21 mouse cellular contexts compared by ENCODE assay signal in the genomic region with DNA sequence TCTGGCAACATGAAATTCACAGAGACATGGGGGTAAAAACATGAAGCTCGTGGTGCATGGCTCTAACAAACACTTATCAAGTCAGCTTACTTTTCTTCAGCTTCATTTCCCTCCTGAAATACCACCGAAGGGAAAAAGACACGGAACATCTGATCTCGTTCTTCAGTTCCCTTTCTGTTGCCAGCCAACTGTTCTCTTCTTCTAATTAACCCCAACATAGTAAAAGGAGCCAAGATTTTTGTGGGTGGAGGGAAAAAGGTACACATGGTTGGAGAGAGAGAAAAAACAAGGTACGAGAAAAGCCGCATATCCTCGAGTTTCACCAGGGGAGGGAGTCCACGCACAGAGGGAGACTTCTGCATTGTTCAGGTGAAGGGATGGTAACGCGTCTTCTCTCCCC. TPM values are rescaled to one million over a fixed set of nuclear protein-coding genes. Genes with fewer than 3 reads are reported as not detected.
DNase-seq lines count a peak whose midpoint lies in the region; ATAC-seq and TF ChIP-seq lines count a peak whose summit lies in the region.
"Had no signal": no experiment of that assay in that cellular context is flagged by ENCODE, and none has a peak within 500 bp of the region (broad histone marks: within the 10 kb centered on the region; RNA-seq: fewer than 3 reads in every experiment).

No protein-coding gene starts in this region.

- H3K79me2 ChIP-seq in CH12.LX (replicated peaks; ENCODE audit: control insufficient read depth, extremely low read depth, insufficient read depth, poor library complexity, severe bottlenecking) = no peaks in the 10 kb centered on the region

- H3K4me2 ChIP-seq in forebrain, postnatal 0 days (ENCODE audit: low read depth) = no peak overlapping the region
- H3K4me2 ChIP-seq in hindbrain, embryonic 16.5 days (ENCODE audit: low read length) = peak overlapping the region; percentile 21; the same call in 1 of the 2 replicates
- H3K4me2 ChIP-seq in hindbrain, embryonic 14.5 days (replicated peaks) = no peak overlapping the region
- no peak overlapping the region for H3K4me2 ChIP-seq in CH12.LX (ENCODE audit: insufficient read depth, low read depth, poor library complexity, severe bottlenecking)
- H3K4me2 ChIP-seq: embryonic facial prominence, embryonic 13.5 days; heart, embryonic 12.5 days had no signal

- H3K9me3 ChIP-seq in forebrain, postnatal 0 days (ENCODE audit: low read length) = no peaks in the 10 kb centered on the region
- no peaks in the 10 kb centered on the region for H3K9me3 ChIP-seq in forebrain, embryonic 10.5 days
- H3K9me3 ChIP-seq in hindbrain, embryonic 16.5 days (ENCODE audit: control insufficient read depth, low read length) = no peaks in the 10 kb centered on the region
- H3K9me3 ChIP-seq in hindbrain, embryonic 14.5 days (ENCODE audit: control insufficient read depth, low read length) = no peaks in the 10 kb centered on the region
- peaks cover 24% of the 10 kb centered on the region for H3K9me3 ChIP-seq in CH12.LX (replicated peaks; ENCODE audit: low read length)
- H3K9me3 ChIP-seq: embryonic facial prominence, embryonic 13.5 days; heart, embryonic 12.5 days had no signal

- dilution Hi-C loops in CH12.LX (cut with MboI; ENCODE audit: extremely low pct_ligation_motif_present, extremely low pct_unique_long_range_greater_than_20kb, low sequenced_read_pairs) = no loop called here

- in situ Hi-C loops in CH12.LX (cut with MboI; ENCODE audit: low pct_ligation_motif_present, low pct_unique_long_range_greater_than_20kb, low sequenced_read_pairs) = no loop called here

- no peak overlapping the region for H3K4me3 ChIP-seq in forebrain, postnatal 0 days (ENCODE audit: low read depth, low read length)
- no peak overlapping the region for H3K4me3 ChIP-seq in forebrain, embryonic 10.5 days
- H3K4me3 ChIP-seq in hindbrain, embryonic 16.5 days (ENCODE audit: low read length) = no peak overlapping the region
- H3K4me3 ChIP-seq in hindbrain, embryonic 14.5 days (replicated peaks; ENCODE audit: low read length) = no peak overlapping the region
- no peak overlapping the region for H3K4me3 ChIP-seq in CH12.LX (replicated peaks in 1 of 3; ENCODE audit: low read depth in 2 of 3, low read length in 2 of 3, poor library complexity in 1 of 3)
- H3K4me3 ChIP-seq: embryonic facial prominence, embryonic 13.5 days; heart, adult 2 months; heart, embryonic 12.5 days had no signal

- H3K27ac ChIP-seq in forebrain, postnatal 0 days (ENCODE audit: low read depth, low read length) = no peak overlapping the region
- H3K27ac ChIP-seq in forebrain, embryonic 10.5 days = no peak overlapping the region
- H3K27ac ChIP-seq in hindbrain, embryonic 16.5 days (ENCODE audit: low read depth, low read length) = no peak overlapping the region
- no peak overlapping the region for H3K27ac ChIP-seq in hindbrain, embryonic 14.5 days
- no peak overlapping the region for H3K27ac ChIP-seq in CH12.LX (ENCODE audit: insufficient read depth, low read depth)
- H3K27ac ChIP-seq: embryonic facial prominence, embryonic 13.5 days; heart, adult 2 months had no signal

- no peak for ATAC-seq in forebrain, postnatal 0 days
- no peak for ATAC-seq in hindbrain, embryonic 16.5 days
- no peak for ATAC-seq in hindbrain, embryonic 14.5 days (ENCODE audit: low FRiP score)
- ATAC-seq: intestine, embryonic 16.5 days had no signal

- H3K36me3 ChIP-seq in forebrain, postnatal 0 days (ENCODE audit: insufficient read depth) = no peaks in the 10 kb centered on the region
- no peaks in the 10 kb centered on the region for H3K36me3 ChIP-seq in forebrain, embryonic 10.5 days (replicated peaks)
- no peaks in the 10 kb centered on the region for H3K36me3 ChIP-seq in hindbrain, embryonic 16.5 days (ENCODE audit: control insufficient read depth, insufficient read depth, low read length)
- H3K36me3 ChIP-seq in hindbrain, embryonic 14.5 days (replicated peaks; ENCODE audit: control insufficient read depth, insufficient read depth) = no peaks in the 10 kb centered on the region
- H3K36me3 ChIP-seq in CH12.LX (replicated peaks in 1 of 2; ENCODE audit: control insufficient read depth in 1 of 2, insufficient read depth in 1 of 2, low read length in 1 of 2) = no peaks in the 10 kb centered on the region
- H3K36me3 ChIP-seq: embryonic facial prominence, embryonic 13.5 days; heart, embryonic 12.5 days had no signal

- no peak for TF ChIP-seq POLR2A in CH12.LX (IDR thresholded peaks at IDR 0.05; ENCODE audit: low read depth, low read length)

- DNase-seq in forebrain, postnatal 0 days = peak; percentile 48
- no peak for DNase-seq in forebrain, embryonic 10.5 days (ENCODE audit: extremely low spot score, low spot score)
- no peak for DNase-seq in hindbrain, embryonic 14.5 days (ENCODE audit: low spot score)
- DNase-seq in CH12.LX (ENCODE audit: extremely low read depth) = peak; percentile 3
- peak; percentile 52 for DNase-seq in brain, adult 2 months (ENCODE audit: low read depth, low spot score)
- DNase-seq in kidney, adult 11 months = no peak
- DNase-seq: adrenal gland, postnatal 10 days; cerebellum, adult 18-20 months; cerebellum, adult 9-11 months; cerebellum, postnatal 36 days; gastrocnemius, postnatal 10 days; heart, adult 2 months; heart, postnatal 36 days; kidney, adult 9 months had no signal

- TF ChIP-seq EP300 in CH12.LX (IDR thresholded peaks at IDR 0.05; ENCODE audit: low read length) = no peak

- H3K27me3 ChIP-seq in forebrain, postnatal 0 days (ENCODE audit: insufficient read depth, low read length) = no peaks in the 10 kb centered on the region; the same call in 1 of the 2 replicates
- H3K27me3 ChIP-seq in forebrain, embryonic 10.5 days (ENCODE audit: poor library complexity, severe bottlenecking) = peaks cover 42% of the 10 kb centered on the region
- H3K27me3 ChIP-seq in hindbrain, embryonic 16.5 days (replicated peaks; ENCODE audit: control insufficient read depth, insufficient read depth, low read length) = no peaks in the 10 kb centered on the region; the same call in 1 of the 2 replicates
- H3K27me3 ChIP-seq in hindbrain, embryonic 14.5 days (ENCODE audit: control insufficient read depth, insufficient read depth, low read length) = 0 out of 2 replicates have a peak, but pooled peaks cover 2% of the 10 kb centered on the region
- H3K27me3 ChIP-seq in CH12.LX (replicated peaks) = no peaks in the 10 kb centered on the region

- H3K4me1 ChIP-seq in forebrain, postnatal 0 days (ENCODE audit: insufficient read depth) = peaks cover 4% of the 10 kb centered on the region; the same call in 1 of the 2 replicates
- peaks cover 33% of the 10 kb centered on the region for H3K4me1 ChIP-seq in forebrain, embryonic 10.5 days
- peaks cover 6% of the 10 kb centered on the region for H3K4me1 ChIP-seq in hindbrain, embryonic 16.5 days (ENCODE audit: control insufficient read depth, insufficient read depth, low read depth, low read length)
- H3K4me1 ChIP-seq in hindbrain, embryonic 14.5 days (replicated peaks; ENCODE audit: control insufficient read depth, insufficient read depth, low read length) = no peaks in the 10 kb centered on the region
- H3K4me1 ChIP-seq in CH12.LX (ENCODE audit: control insufficient read depth in 1 of 2, insufficient read depth in 2 of 2) = peaks cover 0 to 13% of the 10 kb centered on the region in 2 experiments; a peak in 2 of 4 replicates

- 27% methylated on average over 10 of the region's 10 CpGs for WGBS in forebrain, postnatal 0 days
- WGBS in forebrain, embryonic 10.5 days = 65% methylated on average over 10 of the region's 10 CpGs
- 54% methylated on average over 10 of the region's 10 CpGs for WGBS in hindbrain, embryonic 16.5 days
- 54% methylated on average over 10 of the region's 10 CpGs for WGBS in hindbrain, embryonic 14.5 days

- H3K9ac ChIP-seq in forebrain, postnatal 0 days = no peak overlapping the region
- no peak overlapping the region for H3K9ac ChIP-seq in hindbrain, embryonic 16.5 days (ENCODE audit: low read depth, low read length)
- H3K9ac ChIP-seq in hindbrain, embryonic 14.5 days = no peak overlapping the region
- no peak overlapping the region for H3K9ac ChIP-seq in CH12.LX (ENCODE audit: insufficient read depth, low read depth)
- H3K9ac ChIP-seq: embryonic facial prominence, embryonic 13.5 days; heart, embryonic 12.5 days had no signal

- TF ChIP-seq RAD21 in CH12.LX (IDR thresholded peaks at IDR 0.05; ENCODE audit: low read depth, low read length) = no peak

- no peak for TF ChIP-seq CTCF in forebrain, postnatal 0 days (IDR thresholded peaks at IDR 0.05; ENCODE audit: low read depth)
- no peak for TF ChIP-seq CTCF in CH12.LX (conservative IDR thresholded peaks at IDR 0.05 in 1 of 2, IDR thresholded peaks at IDR 0.05 in 1 of 2; ENCODE audit: low read depth in 2 of 2, low read length in 2 of 2)

TF ChIP-seq in CH12.LX, 34 proteins besides CTCF, POLR2A, EP300 and RAD21:
- no peak for TF ChIP-seq IRF4 (IDR thresholded peaks at IDR 0.05; ENCODE audit: low read depth, low read length)
- TF ChIP-seq USF1 (IDR thresholded peaks at IDR 0.05; ENCODE audit: low read depth, low read length) = no peak
- TF ChIP-seq ZKSCAN1 (IDR thresholded peaks at IDR 0.05; ENCODE audit: borderline replicate concordance, low read depth, low read length) = no peak
- TF ChIP-seq RCOR1 (conservative IDR thresholded peaks at IDR 0.05; ENCODE audit: low read depth, low read length) = no peak
- no peak for TF ChIP-seq TBP (conservative IDR thresholded peaks at IDR 0.05; ENCODE audit: low read depth, low read length)
- TF ChIP-seq MAZ (IDR thresholded peaks at IDR 0.05; ENCODE audit: low read depth, low read length) = no peak
- TF ChIP-seq POLR2AphosphoS2 (IDR thresholded peaks at IDR 0.05; ENCODE audit: low read depth, low read length) = no peak
- no peak for TF ChIP-seq PAX5 (IDR thresholded peaks at IDR 0.05; ENCODE audit: low read length)
- TF ChIP-seq SMC3 (IDR thresholded peaks at IDR 0.05; ENCODE audit: low read depth, low read length) = no peak
- TF ChIP-seq USF2 (conservative IDR thresholded peaks at IDR 0.05; ENCODE audit: low read depth, low read length) = no peak
- no peak for TF ChIP-seq KAT2A (IDR thresholded peaks at IDR 0.05; ENCODE audit: insufficient replicate concordance, low read length)
- TF ChIP-seq UBTF (IDR thresholded peaks at IDR 0.05; ENCODE audit: low read depth, low read length) = no peak

RNA-seq across cellular contexts. Expression of gene Akain1, which starts 32.0 kb away (rescaled TPM):
- 0.10 and 0.92 TPM in 2 replicates for total RNA-seq in forebrain, postnatal 0 days (2014; rRNA removed)
- polyA plus RNA-seq in forebrain, postnatal 0 days (2015; fragmentation: Nextera tagmentation; extraction: Ambion mirVana) = 0.64 and 0.65 TPM in 2 replicates
- polyA plus RNA-seq in forebrain, embryonic 10.5 days (2016; fragmentation: Nextera tagmentation; extraction: Ambion mirVana) = not detected in 2 replicates
- polyA plus RNA-seq in hindbrain, embryonic 16.5 days (2015; fragmentation: Nextera tagmentation; extraction: Ambion mirVana) = 1.4 and 1.8 TPM in 2 replicates
- polyA plus RNA-seq in hindbrain, embryonic 14.5 days (2014; fragmentation: Nextera tagmentation; extraction: Ambion mirVana) = 1.6 and 2.1 TPM in 2 replicates
- total RNA-seq in CH12.LX (2012; rRNA removed) (not detected in 2 replicates), CH12.LX (2014; rRNA removed) (not detected in 2 replicates)
- not detected in 2 replicates for polyA plus RNA-seq in CH12.LX (2012; ENCODE audit: insufficient read length, low read depth)
- total RNA-seq: adrenal gland, postnatal 10 days; ES-E14; gastrocnemius, postnatal 10 days; gastrocnemius, postnatal 4 days; heart, adult 2 months; heart, postnatal 36 days had no signal
- polyA plus RNA-seq: embryonic facial prominence, embryonic 13.5 days; heart, embryonic 12.5 days; hindbrain, embryonic 11.5 days; intestine, embryonic 16.5 days had no signal

Comparison
In these comparisons a context has a peak if more than half of its experiments do, and no peak if none do; other contexts are left out.
1. DNase-seq: peak in forebrain, postnatal 0 days (single experiment), CH12.LX (single experiment) and brain, adult 2 months (single experiment); none in forebrain, embryonic 10.5 days (single experiment), hindbrain, embryonic 14.5 days (single experiment) and kidney, adult 11 months (single experiment).